Mouse (Mus musculus) 3T3-L1 (cell line): ENCODE data around the gene Sdk2.

Source experiments
- DNase-seq: peaks from one replicate; pipeline ENCODE4 v3.0.0-alpha.2; 2015; ENCODE audit warnings: low read depth, low spot score

Sdk2 gene

DNA sequence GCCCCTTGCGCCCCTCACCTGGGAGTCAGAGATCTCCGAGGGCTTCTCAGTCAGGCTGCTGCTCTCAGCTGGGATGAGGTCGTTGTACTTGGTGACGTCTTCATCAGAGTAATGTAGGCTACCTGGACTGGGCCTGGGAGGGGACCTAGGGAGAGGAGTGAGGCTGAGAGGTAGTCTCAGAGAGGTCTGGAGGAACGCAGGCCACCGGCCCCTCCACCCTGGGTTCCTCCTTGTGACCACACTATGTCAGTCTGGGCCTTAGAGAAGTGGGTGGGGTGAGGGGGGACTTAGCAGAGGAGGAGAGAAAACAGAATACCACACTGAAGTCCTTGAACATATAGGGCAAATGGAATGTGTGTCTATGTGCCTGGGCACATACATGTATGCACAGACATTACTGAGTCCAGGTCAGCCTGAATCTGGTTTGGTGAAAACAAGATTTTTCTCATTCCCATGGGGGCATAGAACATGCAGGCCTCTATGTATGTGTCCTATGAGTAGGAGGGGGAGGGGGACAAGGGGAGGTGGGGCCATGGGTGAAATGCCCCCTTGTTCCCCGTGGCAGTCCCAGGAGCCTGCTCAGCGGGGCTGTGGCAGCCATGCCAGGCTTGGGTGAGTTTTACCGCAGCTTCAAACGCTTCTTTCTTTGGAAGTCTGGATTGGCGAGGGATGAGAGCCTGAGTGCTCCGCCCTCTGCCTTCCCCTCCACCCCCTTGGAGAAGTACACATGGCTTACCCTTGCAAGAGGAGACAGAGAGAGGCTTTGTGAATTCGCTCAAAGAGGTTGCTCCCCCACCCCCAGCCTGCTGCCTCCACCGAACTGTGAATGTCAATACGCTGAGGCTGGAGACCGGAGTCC is 275.3 kb downstream of the Sdk2 start:
- DNase-seq, result no peak

- DNase-seq, result no peak
Measured at GRCm38 (mm10) chr11:113789101-113789500, 277.7 kb downstream of the Sdk2 start.

- peak; percentile 33 for DNase-seq
Measured at GRCm38 (mm10) chr11:113788183-113788789, 278.6 kb downstream of the Sdk2 start.

GRCm38 (mm10) chr11:113787432-113788182 is 279.2 kb downstream of the Sdk2 start:
- no peak for DNase-seq

DNA sequence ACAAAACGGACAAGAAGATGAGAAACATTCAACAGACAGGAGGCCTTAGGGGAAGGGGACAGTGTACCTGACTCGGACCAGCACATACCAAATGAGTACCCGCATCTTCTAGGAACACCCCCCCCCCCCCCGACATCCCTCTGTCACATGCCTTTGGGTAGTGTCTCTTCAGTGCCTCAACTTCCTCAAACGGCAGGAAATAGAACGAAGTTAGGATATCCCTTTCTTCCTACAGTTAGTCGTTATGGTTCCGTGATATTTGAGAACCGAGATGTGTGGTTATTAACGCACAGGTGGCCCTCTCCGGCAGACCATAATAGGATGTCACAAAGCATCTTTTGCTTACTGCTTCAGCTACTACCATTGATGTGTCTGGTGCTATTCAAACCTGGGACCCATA is 279.8 kb downstream of the Sdk2 start:
- no peak for DNase-seq

DNA sequence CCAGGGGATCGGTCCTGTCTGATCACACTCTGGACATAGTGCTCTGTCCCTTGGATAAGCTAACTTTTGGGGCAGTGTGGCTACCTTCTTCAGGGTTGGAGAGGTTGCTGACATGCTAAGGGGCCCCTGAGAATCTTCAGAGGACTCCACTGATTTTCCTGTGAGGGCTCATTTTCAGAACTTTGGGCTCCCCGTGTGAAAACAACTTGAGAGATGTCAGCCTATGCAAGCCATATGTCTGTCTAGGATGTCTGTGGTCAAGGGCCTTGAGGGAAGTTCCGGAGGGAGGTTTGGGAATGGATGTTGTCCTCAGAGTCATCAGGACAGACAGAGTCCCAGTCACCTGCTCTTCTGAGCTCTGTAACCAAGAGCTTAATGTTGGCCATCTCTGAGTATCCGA is 280.5 kb downstream of the Sdk2 start:
- DNase-seq, result no peak

- DNase-seq, result no peak
Measured at GRCm38 (mm10) chr11:113785406-113786171, 281.3 kb downstream of the Sdk2 start.

GRCm38 (mm10) chr11:113784656-113785396 is 282.0 kb downstream of the Sdk2 start:
- DNase-seq, result no peak

- DNase-seq, result no peak
Measured at GRCm38 (mm10) chr11:113782496-113782895, 284.4 kb downstream of the Sdk2 start.

GRCm38 (mm10) chr11:113782006-113782405 is 284.8 kb downstream of the Sdk2 start:
- no peak for DNase-seq

GRCm38 (mm10) chr11:113779680-113780041 is 287.2 kb downstream of the Sdk2 start:
- DNase-seq, result no peak

DNA sequence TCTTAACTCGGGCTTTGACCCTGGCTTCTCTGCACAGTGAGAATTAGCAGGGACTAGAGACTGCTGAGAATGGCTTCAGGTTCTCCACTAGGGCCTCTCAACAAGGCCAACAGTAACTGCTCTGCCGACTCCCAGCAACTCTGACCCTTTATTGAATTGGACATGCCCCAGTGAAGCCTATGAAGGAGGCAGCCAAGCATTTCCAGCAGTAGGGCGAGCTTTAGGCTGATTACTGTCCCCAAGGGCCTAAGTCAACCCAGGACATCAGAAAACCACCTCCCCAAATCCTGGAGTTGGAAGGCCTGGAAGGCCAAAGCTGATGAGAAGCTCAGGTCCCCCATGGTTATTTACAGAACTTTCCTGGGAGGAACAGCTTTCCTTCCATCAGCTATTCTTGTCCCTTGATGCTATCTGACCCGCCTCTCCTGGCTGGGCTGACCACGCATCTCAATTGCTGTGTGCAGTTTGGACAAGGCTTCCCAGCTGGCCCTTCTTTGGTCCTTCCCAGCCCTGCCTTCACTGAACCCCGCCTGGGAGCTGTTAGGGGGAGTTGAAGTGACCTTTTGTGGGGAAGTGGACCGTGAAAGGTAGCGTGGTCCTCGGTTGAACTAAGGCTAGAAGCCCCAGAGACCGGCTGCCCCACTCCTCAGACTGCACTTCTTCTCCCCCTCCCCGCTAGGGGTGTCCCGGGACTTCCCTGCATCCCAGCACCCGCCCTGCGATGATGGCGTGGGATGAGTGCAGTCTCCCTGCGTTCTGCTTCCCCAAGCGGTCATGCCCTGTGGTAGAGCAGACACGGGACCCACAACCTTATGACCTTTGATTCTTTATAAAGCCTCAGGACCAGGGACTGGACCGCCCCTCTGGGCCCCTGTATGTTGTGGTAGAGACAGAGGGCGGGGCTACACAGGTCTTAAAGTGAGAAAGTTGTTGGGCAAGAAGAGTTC is 287.8 kb downstream of the Sdk2 start:
- no peak for DNase-seq

- no peak for DNase-seq
Measured at GRCm38 (mm10) chr11:113777878-113778464, 288.9 kb downstream of the Sdk2 start.

DNA sequence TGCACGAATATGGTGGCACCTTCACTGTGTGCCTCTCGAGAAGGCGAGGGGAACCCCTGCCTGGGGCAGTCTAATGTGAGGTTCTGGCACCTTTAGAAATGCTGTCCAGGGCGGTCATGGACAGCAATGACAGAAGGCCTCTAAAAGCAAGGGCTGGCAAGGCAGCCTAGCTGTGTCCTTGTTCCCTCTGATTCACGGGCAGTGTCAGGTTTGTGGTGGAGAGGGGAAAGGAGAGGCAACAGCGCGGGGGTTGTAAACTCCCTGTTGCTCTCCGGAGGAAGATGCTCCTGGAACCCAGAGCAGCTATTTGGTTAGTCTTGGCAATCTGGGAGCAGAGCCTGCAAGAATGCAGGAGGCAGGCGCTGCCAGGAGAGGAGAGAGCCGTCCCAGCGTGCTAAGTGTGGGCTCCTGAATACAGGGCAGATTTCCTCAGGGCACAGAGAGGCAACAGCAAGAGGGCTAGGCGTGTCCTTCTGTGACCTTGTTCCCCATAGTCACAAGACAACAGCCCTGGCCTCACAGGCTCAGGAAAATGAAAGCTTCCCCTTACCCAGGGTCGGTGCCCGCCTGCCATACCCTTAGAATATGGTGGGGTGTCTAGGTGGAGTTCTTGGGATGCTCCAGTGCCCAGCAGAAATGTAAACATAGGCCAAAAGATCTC is 289.9 kb downstream of the Sdk2 start:
- no peak for DNase-seq

DNA sequence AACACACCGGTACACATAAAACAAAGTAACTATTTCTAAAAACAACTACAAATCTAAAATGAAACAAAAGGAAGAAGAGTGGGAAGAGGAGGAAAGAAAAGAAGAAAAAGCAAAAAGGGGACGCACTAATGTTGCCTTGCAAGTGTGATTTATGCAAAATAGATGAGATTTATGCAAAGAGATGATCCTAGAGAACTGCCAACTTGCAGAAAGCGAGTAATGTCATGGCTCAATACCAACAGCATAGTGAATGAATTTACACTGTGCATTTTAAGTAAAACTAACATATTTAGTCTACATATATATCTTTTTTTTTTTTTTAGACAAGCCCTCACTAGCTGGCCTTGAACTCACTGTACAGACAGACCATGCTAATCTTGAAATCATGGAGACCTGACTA is 292.1 kb downstream of the Sdk2 start:
- no peak for DNase-seq

GRCm38 (mm10) chr11:113773191-113773590 is 293.7 kb downstream of the Sdk2 start:
- DNase-seq, result no peak

GRCm38 (mm10) chr11:113771187-113771586 is 295.7 kb downstream of the Sdk2 start:
- no peak for DNase-seq

DNA sequence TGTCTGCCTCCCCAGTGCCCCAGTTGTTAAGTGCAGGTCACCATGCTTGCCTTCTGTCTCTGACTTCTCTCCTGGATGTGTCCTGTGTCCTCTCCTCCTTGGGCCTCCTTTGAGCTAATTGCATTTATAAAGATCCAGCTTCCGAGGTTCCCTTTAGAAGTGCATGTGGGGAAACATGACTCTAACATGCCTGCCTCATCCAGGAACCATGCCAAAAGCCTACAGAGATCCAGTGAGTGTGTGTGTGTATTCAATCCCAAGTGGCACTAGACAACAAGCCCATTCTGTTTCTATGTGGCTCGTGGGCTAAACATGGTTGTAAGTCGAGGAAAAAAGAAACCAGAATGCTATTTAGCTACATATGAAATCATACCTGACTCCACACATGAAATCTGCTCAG is 298.5 kb downstream of the Sdk2 start:
- peak; percentile 42 for DNase-seq

DNA sequence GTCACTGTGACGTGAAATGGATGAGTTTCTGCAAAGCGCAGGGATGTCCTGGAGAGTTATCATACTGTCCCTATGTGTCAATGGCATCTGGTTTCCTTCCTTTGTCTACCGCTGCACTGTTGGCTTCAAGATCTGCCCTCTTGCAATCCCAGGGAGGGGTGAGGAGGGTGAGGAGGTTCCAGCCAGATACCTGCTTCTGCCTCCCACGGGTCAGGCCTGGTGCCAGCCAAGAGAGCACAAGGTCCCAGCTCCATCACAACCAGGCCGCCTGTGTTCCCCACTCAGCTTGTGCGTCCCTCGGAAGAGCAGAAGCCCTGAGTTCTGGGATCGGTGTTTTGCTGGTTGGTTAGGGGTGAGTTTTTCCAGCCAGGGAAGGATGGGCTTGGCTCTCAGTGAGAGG is 299.6 kb downstream of the Sdk2 start:
- no peak for DNase-seq
